In genomic region chr11:69417449-69418384, GRCm38 (mm10) we compare ENCODE assay signal across 8 mouse cellular contexts. TPM values are rescaled to one million over a fixed set of nuclear protein-coding genes. Genes with fewer than 3 reads are reported as not detected.
DNase-seq lines count a peak whose midpoint lies in the region; ATAC-seq and TF ChIP-seq lines count a peak whose summit lies in the region.

No protein-coding gene starts in this region.

- peaks cover 0 to 24% of the 10 kb centered on the region in 2 experiments; a peak in 2 of 4 replicates for H3K36me3 ChIP-seq in MEL (ENCODE audit: control insufficient read depth in 1 of 2, insufficient read depth in 2 of 2, low read length in 2 of 2)
- no peaks in the 10 kb centered on the region for H3K36me3 ChIP-seq in lung, embryonic 15.5 days

- TF ChIP-seq CTCF in MEL (IDR thresholded peaks at IDR 0.05 in 2 of 3, conservative IDR thresholded peaks at IDR 0.05 in 1 of 3; ENCODE audit: control insufficient read depth in 1 of 3, insufficient read depth in 1 of 3, low read depth in 2 of 3, low read length in 3 of 3, poor library complexity in 1 of 3, severe bottlenecking in 1 of 3): 0 out of 6 replicates have a peak, but pooled peaks of 1 of the 3 experiments have one; percentile 1
- TF ChIP-seq CTCF in olfactory bulb, adult 2 months (IDR thresholded peaks at IDR 0.05; ENCODE audit: insufficient read depth, low read depth, low read length): no peak

- H3K27ac ChIP-seq in MEL (ENCODE audit: control insufficient read depth, low read depth, low read length): peak overlapping the region; percentile 92
- peak overlapping the region; percentile 96 for H3K27ac ChIP-seq in lung, embryonic 15.5 days
- peak overlapping the region; percentile 99 for H3K27ac ChIP-seq in olfactory bulb, adult 2 months (ENCODE audit: insufficient read depth, low read depth, low read length)

- peak; percentile 65 to 83; a peak in 3 of 4 replicates for TF ChIP-seq POLR2A in MEL (IDR thresholded peaks at IDR 0.05; ENCODE audit: control insufficient read depth in 1 of 2, insufficient read depth in 1 of 2, low read depth in 1 of 2, low read length in 2 of 2, poor library complexity in 1 of 2)
- TF ChIP-seq POLR2A in olfactory bulb, adult 2 months (IDR thresholded peaks at IDR 0.05; ENCODE audit: insufficient read depth, low read depth, low read length): peak; percentile 80

- peaks cover 25% of the 10 kb centered on the region for H3K79me2 ChIP-seq in MEL (ENCODE audit: control insufficient read depth, insufficient read depth, low read length, poor library complexity)

- WGBS in lung, embryonic 15.5 days: under 1% methylated on average over 39 of the region's 39 CpGs
- whole genome bisulfite sequencing in olfactory bulb, adult 2 months: under 1% methylated on average over 39 of the region's 39 CpGs

- no peak for TF ChIP-seq RAD21 in MEL (IDR thresholded peaks at IDR 0.05; ENCODE audit: low read depth, low read length)

- peak; percentile 14 to 25; a peak in 3 of 4 replicates for ATAC-seq in hematopoietic stem cell, adult 5-6 weeks (replicated peaks in 1 of 2; ENCODE audit: insufficient read depth in 1 of 2, low FRiP score in 2 of 2, low TSS enrichment in 1 of 2, low read depth in 1 of 2, poor library complexity in 2 of 2, severe bottlenecking in 2 of 2)
- ATAC-seq in lung, embryonic 15.5 days (ENCODE audit: borderline replicate concordance, extremely low read depth, low FRiP score, low TSS enrichment): peak; percentile 43

- H3K4me2 ChIP-seq in lung, embryonic 15.5 days: peak overlapping the region; percentile 91

- no peaks in the 10 kb centered on the region for H3K9me3 ChIP-seq in MEL (replicated peaks; ENCODE audit: insufficient read depth, low read length)
- H3K9me3 ChIP-seq in lung, embryonic 15.5 days: no peaks in the 10 kb centered on the region

- H3K4me3 ChIP-seq in MEL (ENCODE audit: control insufficient read depth in 1 of 2, insufficient read depth in 1 of 2, low read depth in 2 of 2, low read length in 2 of 2): peak overlapping the region; percentile 61 to 90
- H3K4me3 ChIP-seq in lung, embryonic 15.5 days: peak overlapping the region; percentile 62
- H3K4me3 ChIP-seq in olfactory bulb, adult 2 months (ENCODE audit: insufficient read depth, low read depth, low read length): peak overlapping the region; percentile 64

- peak in 1 of 2 experiments; percentile 79; a peak in 2 of 4 replicates for TF ChIP-seq EP300 in MEL (IDR thresholded peaks at IDR 0.05; ENCODE audit: low read depth in 1 of 2, low read length in 2 of 2)

- H3K9ac ChIP-seq in MEL (ENCODE audit: control insufficient read depth, low read depth, low read length, poor library complexity, severe bottlenecking): peak overlapping the region; percentile 79
- peak overlapping the region; percentile 46 for H3K9ac ChIP-seq in lung, embryonic 15.5 days

- peaks cover 0 to 1% of the 10 kb centered on the region in 2 experiments; a peak in 1 of 4 replicates for H3K27me3 ChIP-seq in MEL (ENCODE audit: control insufficient read depth in 1 of 2, insufficient read depth in 2 of 2, low read length in 2 of 2)
- H3K27me3 ChIP-seq in lung, embryonic 15.5 days: peaks cover 20% of the 10 kb centered on the region

- H3K4me1 ChIP-seq in MEL (ENCODE audit: control insufficient read depth in 1 of 2, insufficient read depth in 2 of 2, low read length in 2 of 2): peaks cover 13 to 45% of the 10 kb centered on the region in 2 experiments
- H3K4me1 ChIP-seq in lung, embryonic 15.5 days: peaks cover 62% of the 10 kb centered on the region
- peaks cover 44% of the 10 kb centered on the region for H3K4me1 ChIP-seq in olfactory bulb, adult 2 months (ENCODE audit: control insufficient read depth, insufficient read depth, low read length)

- peak; percentile 96 for DNase-seq in MEL (ENCODE audit: low read depth, low spot score)
- peak; percentile 98 for DNase-seq in cerebellum, adult 9-10 months
- DNase-seq in forelimb bud, embryonic 11.5 days (ENCODE audit: low read depth, low spot score): peak; percentile 96
- DNase-seq in layer of hippocampus, adult 8-10 months (ENCODE audit: low spot score in 2 of 2): peak; percentile 83 to 89
- peak; percentile 60 to 66 for DNase-seq in thymus, postnatal 10 days (ENCODE audit: low spot score in 2 of 2)

TF ChIP-seq in MEL, 35 proteins besides CTCF, POLR2A, EP300 and RAD21 (continues in another document):
- TF ChIP-seq GABPA (IDR thresholded peaks at IDR 0.05; ENCODE audit: low read depth, low read length): no peak
- TF ChIP-seq E2F4 (IDR thresholded peaks at IDR 0.05; ENCODE audit: borderline replicate concordance, low read depth, low read length): no peak
- peak; percentile 94 for TF ChIP-seq MAX (IDR thresholded peaks at IDR 0.05; ENCODE audit: low read length)
- TF ChIP-seq SIN3A (IDR thresholded peaks at IDR 0.05; ENCODE audit: low read length): peak; percentile 100
- TF ChIP-seq TCF12 (IDR thresholded peaks at IDR 0.05; ENCODE audit: low read depth, low read length): peak; percentile 65
- TF ChIP-seq ZKSCAN1 (IDR thresholded peaks at IDR 0.05; ENCODE audit: low read depth, low read length): no peak
- no peak for TF ChIP-seq MYB (IDR thresholded peaks at IDR 0.05; ENCODE audit: low read depth, low read length)
- TF ChIP-seq BHLHE40 (IDR thresholded peaks at IDR 0.05; ENCODE audit: borderline replicate concordance, low read depth, low read length): peak; percentile 100
- peak; percentile 81 for TF ChIP-seq HCFC1 (IDR thresholded peaks at IDR 0.05; ENCODE audit: low read depth, low read length)
- peak; percentile 61; the same call in 1 of the 2 replicates for TF ChIP-seq NELFE (IDR thresholded peaks at IDR 0.05; ENCODE audit: low read depth, low read length)
- peak; percentile 31; the same call in 1 of the 2 replicates for TF ChIP-seq GATA1 (IDR thresholded peaks at IDR 0.05; ENCODE audit: low read depth, low read length)
- TF ChIP-seq USF1 (IDR thresholded peaks at IDR 0.05; ENCODE audit: low read depth, low read length): peak; percentile 90
- TF ChIP-seq UBTF (IDR thresholded peaks at IDR 0.05; ENCODE audit: borderline replicate concordance, insufficient read depth, low read depth, low read length): no peak
- TF ChIP-seq ZC3H11A (IDR thresholded peaks at IDR 0.05; ENCODE audit: low read depth, low read length): no peak; the same call in 1 of the 2 replicates
- no peak for TF ChIP-seq MEF2A (IDR thresholded peaks at IDR 0.05; ENCODE audit: extremely low read depth, insufficient replicate concordance, low read depth, low read length, poor library complexity, severe bottlenecking)
- peak; percentile 87; the same call in 1 of the 2 replicates for TF ChIP-seq CHD1 (IDR thresholded peaks at IDR 0.05; ENCODE audit: low read depth, low read length)
- peak; percentile 97 for TF ChIP-seq MXI1 (IDR thresholded peaks at IDR 0.05; ENCODE audit: low read depth, low read length)

RNA-seq across cellular contexts. Expression of gene Kdm6b, which starts 4.2 kb away (rescaled TPM):
- total RNA-seq in MEL (2012; rRNA removed): 5.8 and 7.2 TPM in 2 replicates
- 10 to 100 TPM; 25.0 to 43.4 TPM for polyA plus RNA-seq in MEL (2012; ENCODE audit: insufficient read depth in 1 of 2, insufficient read length in 2 of 2, low read depth in 1 of 2, low replicate concordance in 2 of 2, missing spikeins in 1 of 2)
- total RNA-seq in hematopoietic stem cell, adult 5-6 weeks (2017): 4.4 and 12.4 TPM in 2 replicates
- total RNA-seq in layer of hippocampus, adult 8-10 months (2022): 10 to 100 TPM; 32.3 to 36.4 (median 34.8) TPM
- 22.7 and 23.4 TPM in 2 replicates for polyA plus RNA-seq in lung, embryonic 15.5 days (2015; fragmentation: Nextera tagmentation; extraction: Ambion mirVana)
- polyA plus RNA-seq in olfactory bulb, adult 2 months (2012; ENCODE audit: insufficient read depth, insufficient read length, low replicate concordance, missing spikeins): 114 TPM in 1 of 2 replicates, not detected in the other

RNA-seq across cellular contexts. Expression of gene Tmem88, which starts 19.7 kb away (rescaled TPM):
- 0.39 TPM in 2 replicates for total RNA-seq in MEL (2012; rRNA removed)
- under 1 TPM in 1 of 2 experiments, not detected in 1; 0.45 TPM for polyA plus RNA-seq in MEL (2012; ENCODE audit: insufficient read depth in 1 of 2, insufficient read length in 2 of 2, low read depth in 1 of 2, low replicate concordance in 2 of 2, missing spikeins in 1 of 2)
- 0.74 and 1.5 TPM in 2 replicates for total RNA-seq in hematopoietic stem cell, adult 5-6 weeks (2017)
- 1 to 10 TPM; 2.2 to 2.8 (median 2.5) TPM for total RNA-seq in layer of hippocampus, adult 8-10 months (2022)
- 46.7 and 49.8 TPM in 2 replicates for polyA plus RNA-seq in lung, embryonic 15.5 days (2015; fragmentation: Nextera tagmentation; extraction: Ambion mirVana)
- polyA plus RNA-seq in olfactory bulb, adult 2 months (2012; ENCODE audit: insufficient read depth, insufficient read length, low replicate concordance, missing spikeins): not detected in 2 replicates

RNA-seq across cellular contexts. Expression of gene Cyb5d1, which starts 22.3 kb away (rescaled TPM):
- 26.8 and 39.6 TPM in 2 replicates for total RNA-seq in MEL (2012; rRNA removed)
- 10 to 100 TPM in 1 of 2 experiments, not detected in 1; 21.3 TPM for polyA plus RNA-seq in MEL (2012; ENCODE audit: insufficient read depth in 1 of 2, insufficient read length in 2 of 2, low read depth in 1 of 2, low replicate concordance in 2 of 2, missing spikeins in 1 of 2)
- total RNA-seq in hematopoietic stem cell, adult 5-6 weeks (2017): 59.7 and 69.7 TPM in 2 replicates
- 10 to 100 TPM; 37.5 to 51.2 (median 46.5) TPM for total RNA-seq in layer of hippocampus, adult 8-10 months (2022)
- 28.4 and 31.5 TPM in 2 replicates for polyA plus RNA-seq in lung, embryonic 15.5 days (2015; fragmentation: Nextera tagmentation; extraction: Ambion mirVana)
- polyA plus RNA-seq in olfactory bulb, adult 2 months (2012; ENCODE audit: insufficient read depth, insufficient read length, low replicate concordance, missing spikeins): not detected in 2 replicates

RNA-seq across cellular contexts. Expression of gene Naa38, which starts 22.4 kb away (rescaled TPM):
- total RNA-seq in MEL (2012; rRNA removed): 190 and 191 TPM in 2 replicates
- polyA plus RNA-seq in MEL (2012; ENCODE audit: insufficient read depth in 1 of 2, insufficient read length in 2 of 2, low read depth in 1 of 2, low replicate concordance in 2 of 2, missing spikeins in 1 of 2): 100 to 1,000 TPM in 1 of 2 experiments, not detected in 1; 173 TPM
- 93.2 and 152 TPM in 2 replicates for total RNA-seq in hematopoietic stem cell, adult 5-6 weeks (2017)
- 100 to 1,000 TPM; 101 to 126 (median 111) TPM for total RNA-seq in layer of hippocampus, adult 8-10 months (2022)
- 151 and 168 TPM in 2 replicates for polyA plus RNA-seq in lung, embryonic 15.5 days (2015; fragmentation: Nextera tagmentation; extraction: Ambion mirVana)
- polyA plus RNA-seq in olfactory bulb, adult 2 months (2012; ENCODE audit: insufficient read depth, insufficient read length, low replicate concordance, missing spikeins): not detected in 2 replicates

RNA-seq across cellular contexts. Expression of gene Chd3, which starts 48.5 kb away (rescaled TPM):
- 37.3 and 65.8 TPM in 2 replicates for total RNA-seq in MEL (2012; rRNA removed)
- 10 to 100 TPM in 1 of 2 experiments, not detected in 1; 84.9 TPM for polyA plus RNA-seq in MEL (2012; ENCODE audit: insufficient read depth in 1 of 2, insufficient read length in 2 of 2, low read depth in 1 of 2, low replicate concordance in 2 of 2, missing spikeins in 1 of 2)
- total RNA-seq in hematopoietic stem cell, adult 5-6 weeks (2017): 98.4 and 128 TPM in 2 replicates
- total RNA-seq in layer of hippocampus, adult 8-10 months (2022): 100 to 1,000 TPM; 435 to 510 (median 495) TPM
- polyA plus RNA-seq in lung, embryonic 15.5 days (2015; fragmentation: Nextera tagmentation; extraction: Ambion mirVana): 56.7 and 59.4 TPM in 2 replicates
- 175 and 278 TPM in 2 replicates for polyA plus RNA-seq in olfactory bulb, adult 2 months (2012; ENCODE audit: insufficient read depth, insufficient read length, low replicate concordance, missing spikeins)

Comparison
In these comparisons a context has a peak if more than half of its experiments do, and no peak if none do; other contexts are left out.
1. Peak in every context shown above with its lines: DNase-seq, ATAC-seq, H3K4me3 ChIP-seq and H3K27ac ChIP-seq.